Mouse (Mus musculus): ENCODE data around the gene Homez. TPM values are rescaled to one million over a fixed set of nuclear protein-coding genes. Genes with fewer than 3 reads are reported as not detected.

Gene Homez
- 10 to 100 TPM; 11.3 to 11.7 TPM for total RNA-seq (2023)

DNA sequence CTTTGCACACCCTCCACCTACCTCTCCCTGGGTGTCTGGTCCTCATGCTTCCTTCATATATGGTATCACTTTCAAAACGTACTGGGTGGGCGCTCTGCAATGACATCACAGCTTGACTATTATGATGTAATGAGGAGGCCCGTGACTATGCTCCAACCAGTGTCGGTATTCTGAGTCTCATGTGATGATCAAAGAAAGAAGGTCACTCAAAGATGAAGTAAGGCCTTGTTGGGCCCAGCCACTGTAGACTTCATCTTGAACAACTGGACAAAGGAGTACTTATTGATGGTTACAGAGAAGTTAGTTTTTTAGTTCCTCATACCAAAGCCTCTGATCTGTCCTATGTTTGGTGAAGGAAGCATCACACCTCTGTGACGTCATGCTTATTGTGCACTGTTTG, at the start of gene Homez:
TSS of gene Homez (minus strand) at position 101 of the 400 bp plus-strand sequence.

DNA sequence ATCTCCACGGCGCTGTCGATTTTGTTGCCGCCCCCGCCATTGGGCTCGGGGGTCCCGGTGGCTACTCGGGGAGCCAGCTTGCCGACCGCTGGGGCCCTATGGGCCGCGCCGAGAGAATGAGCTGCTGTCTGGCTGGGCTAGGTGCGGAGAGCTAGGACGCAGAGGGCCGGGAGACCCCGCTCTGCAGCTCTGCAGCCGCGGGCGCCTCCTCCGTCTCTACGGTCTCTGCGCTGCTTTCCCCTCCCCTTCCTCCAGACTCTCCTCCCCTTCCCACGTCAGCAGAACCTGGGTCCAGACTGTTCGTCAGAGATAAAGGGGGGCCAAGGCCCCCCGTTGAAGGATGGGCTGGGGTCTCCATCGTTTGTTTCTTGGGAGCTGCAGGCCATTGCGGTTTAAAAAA, 42.1 kb upstream of the Homez start, which contains the start of gene Slc22a17:
TSS of gene Slc22a17 (minus strand) at position 247 of the 400 bp plus-strand sequence.

DNA sequence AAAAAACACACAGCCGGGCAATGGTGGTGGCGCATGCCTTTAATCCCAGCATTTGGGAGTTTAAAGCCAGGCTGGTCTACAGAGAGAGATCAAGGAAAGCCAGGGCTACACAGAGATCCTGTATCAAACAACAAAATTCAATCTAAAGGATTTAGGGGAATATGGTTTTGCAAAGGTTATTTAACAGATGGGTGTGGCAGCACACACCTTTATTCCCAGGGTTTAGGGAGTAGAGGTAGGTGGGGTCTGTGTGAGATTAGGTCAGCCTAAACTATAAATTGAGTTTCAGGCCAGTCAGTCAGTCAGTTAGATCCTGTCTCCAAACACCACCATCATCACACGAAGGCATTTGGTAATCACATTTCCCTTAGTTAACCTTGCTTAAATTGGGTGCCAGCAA, 21.4 kb upstream of the Homez start, which contains the start of gene Pabpn1:
TSS of gene Pabpn1 (plus strand) at position 301 of the 400 bp plus-strand sequence.

DNA sequence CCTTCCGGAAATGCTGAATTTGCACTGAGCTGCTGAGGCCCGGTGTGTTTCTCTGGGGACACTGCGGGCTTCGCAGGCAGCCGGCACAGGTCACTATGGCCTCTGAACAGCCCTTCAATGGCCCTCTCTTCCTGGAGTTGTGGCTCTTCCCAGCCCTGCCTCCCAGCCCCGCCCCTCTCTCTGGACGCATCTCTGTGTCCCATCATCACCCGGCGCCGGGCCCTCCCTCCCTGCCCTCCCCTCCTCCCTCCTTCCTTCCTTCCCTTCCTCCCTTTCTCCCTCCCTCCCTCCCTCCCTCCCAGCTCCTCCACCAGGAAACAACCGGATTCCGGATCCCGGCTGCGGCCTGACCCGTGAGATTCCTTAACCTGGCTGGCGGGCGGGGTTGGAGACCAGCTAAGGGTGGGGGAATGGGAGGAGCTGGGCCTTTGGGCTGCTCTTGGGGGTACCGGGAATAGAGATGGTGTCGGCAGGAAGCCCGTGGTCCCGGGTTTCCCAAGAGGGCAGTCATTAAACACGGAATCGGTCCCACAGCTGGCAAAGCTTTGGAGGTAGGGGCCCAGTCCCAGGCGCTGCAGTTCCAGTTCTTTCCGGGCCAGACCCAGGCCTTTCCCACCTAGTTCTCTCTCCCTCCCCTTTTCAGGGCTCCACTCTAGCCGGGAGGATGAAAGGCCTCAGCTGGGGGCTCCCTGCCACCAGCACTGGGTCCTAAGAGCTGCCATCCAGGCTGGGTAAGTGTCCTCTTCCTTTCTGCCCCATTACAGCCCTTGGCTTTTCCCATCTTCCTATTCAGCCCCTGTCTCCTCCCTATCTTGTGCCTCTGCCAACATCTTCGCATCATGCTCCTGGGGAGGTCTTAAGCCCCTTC, 12.6 kb upstream of the Homez start, which contains the start of the genes Bcl2l2 and Gm20521:
TSS of gene Bcl2l2 (plus strand) at position 224 of the 868 bp plus-strand sequence.
TSS of gene Gm20521 (plus strand) at position 288 of the 868 bp plus-strand sequence.

DNA sequence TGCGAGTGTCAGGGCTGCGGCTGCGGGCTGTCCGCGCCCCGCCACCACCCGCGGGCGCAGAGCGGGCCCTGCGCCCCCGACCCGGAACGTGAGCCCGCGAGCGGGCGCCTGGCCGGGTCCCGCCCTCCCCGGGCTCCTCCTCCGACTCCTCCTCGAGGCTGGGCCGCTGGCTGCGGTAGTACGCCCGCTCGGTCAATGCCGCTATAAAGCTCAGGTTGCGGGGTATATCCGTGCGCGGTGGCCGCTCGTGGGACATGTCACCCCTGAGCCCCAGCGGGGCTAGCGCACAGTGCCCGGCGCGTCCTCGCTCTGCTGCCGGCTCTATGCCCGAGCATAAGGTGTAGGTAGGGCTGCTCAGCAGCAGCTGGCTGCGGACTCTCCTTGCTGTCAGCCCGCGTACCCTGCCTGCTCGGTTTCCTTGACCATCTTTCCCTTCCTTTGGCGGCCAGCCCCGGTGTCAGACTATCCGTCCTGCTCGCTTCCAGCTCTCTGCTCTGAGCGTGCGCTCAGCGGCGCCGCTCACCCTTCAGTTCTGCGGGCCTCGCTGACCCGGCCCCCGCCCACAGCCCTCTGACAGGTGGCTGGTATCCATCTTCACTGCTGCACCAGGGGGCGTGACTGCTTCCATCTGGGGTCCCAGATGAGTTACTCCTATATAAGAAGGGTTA, 6.4 kb upstream of the Homez start, which contains the start of gene Ppp1r3e:
TSS of gene Ppp1r3e (minus strand) at position 503 of the 668 bp plus-strand sequence.

DNA sequence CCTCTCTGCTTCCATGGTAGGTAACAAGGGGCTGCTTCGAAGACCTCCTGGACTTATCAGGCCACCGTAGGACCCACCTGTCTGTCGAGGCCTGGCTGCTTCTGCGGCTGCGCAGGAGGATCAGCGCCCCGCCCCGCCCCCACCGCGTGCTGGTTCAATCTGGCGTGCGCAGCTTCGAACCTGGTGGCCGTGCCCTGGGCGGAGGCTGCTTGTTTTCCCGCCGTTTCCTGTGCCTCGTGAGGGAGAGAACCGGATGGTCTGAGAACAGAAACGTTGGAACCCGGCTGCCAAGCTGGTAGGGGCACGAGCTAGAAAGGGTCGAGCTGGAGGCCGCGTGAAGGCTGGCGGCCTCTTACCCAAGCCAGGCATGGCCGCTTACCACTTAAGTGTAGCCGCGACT, 56.8 kb downstream of the Homez start, which contains the start of gene Rnf212b:
TSS of gene Rnf212b (plus strand) at position 151 of the 400 bp plus-strand sequence.

Other genes starting within 250 kb of the Homez start
- gene Psmb11, start 249.5 kb downstream of the Homez start, total RNA-seq (2023) = not detected
- gene Gm17606, start 230.0 kb downstream of the Homez start, total RNA-seq (2023) = not detected
- gene Cdh24, start 229.6 kb downstream of the Homez start, total RNA-seq (2023) = 1 to 10 TPM; 8.4 to 8.8 TPM
- 10 to 100 TPM; 37.4 to 47.4 TPM for gene 1700123O20Rik, start 184.7 kb downstream of the Homez start, total RNA-seq (2023)
- gene Acin1, start 184.0 kb downstream of the Homez start, total RNA-seq (2023) = 100 to 1,000 TPM; 566 to 583 TPM
- not detected for gene Gm29776, start 172.1 kb downstream of the Homez start, total RNA-seq (2023)
- not detected for gene Cebpe, start 158.8 kb downstream of the Homez start, total RNA-seq (2023)
- gene Slc7a8, start 89.0 kb downstream of the Homez start, total RNA-seq (2023) = under 1 TPM in 1 of 2 experiments, not detected in 1; 0.29 TPM
- gene Rnf212b, start 56.8 kb downstream of the Homez start, total RNA-seq (2023) = not detected
- 10 to 100 TPM; 14.3 to 14.8 TPM for gene Ppp1r3e, start 6.6 kb upstream of the Homez start, total RNA-seq (2023)
- 1 to 10 TPM; 1.9 to 2.8 TPM for gene Bcl2l2, start 12.4 kb upstream of the Homez start, total RNA-seq (2023)
- gene Gm20521, start 12.5 kb upstream of the Homez start, total RNA-seq (2023) = 1 to 10 TPM in 1 of 2 experiments, not detected in 1; 1.4 TPM
- 100 to 1,000 TPM; 291 TPM for gene Pabpn1, start 21.5 kb upstream of the Homez start, total RNA-seq (2023)
- 1 to 10 TPM; 2.7 to 3.8 TPM for gene Slc22a17, start 42.2 kb upstream of the Homez start, total RNA-seq (2023)
- not detected for gene Efs, start 55.2 kb upstream of the Homez start, total RNA-seq (2023)
- not detected for gene Il25, start 61.7 kb upstream of the Homez start, total RNA-seq (2023)
- not detected for gene Cmtm5, start 65.3 kb upstream of the Homez start, total RNA-seq (2023)
- gene Myh6, start 96.0 kb upstream of the Homez start, total RNA-seq (2023) = not detected
- not detected for gene Gm17428, start 106.0 kb upstream of the Homez start, total RNA-seq (2023)
- gene Myh7, start 123.7 kb upstream of the Homez start, total RNA-seq (2023) = not detected
- 100 to 1,000 TPM in 1 of 2 experiments, 10 to 100 TPM in 1; 99.7 to 112 TPM for gene Ngdn, start 144.5 kb upstream of the Homez start, total RNA-seq (2023)
- gene Zfhx2, start 221.4 kb upstream of the Homez start, total RNA-seq (2023) = 10 to 100 TPM; 29.3 to 34.2 TPM
- gene Thtpa, start 223.8 kb upstream of the Homez start, total RNA-seq (2023) = 10 to 100 TPM; 10.1 to 10.8 TPM
- gene Ap1g2, start 235.6 kb upstream of the Homez start, total RNA-seq (2023) = 100 to 1,000 TPM; 116 TPM
- not detected for gene Jph4, start 246.0 kb upstream of the Homez start, total RNA-seq (2023)